Mouse (Mus musculus) spleen, adult 2 months (tissue): ENCODE data around the gene Ifngr1.

Source experiments
- CTCF ChIP-seq: fragments of 200-500 bp; IDR thresholded peaks from 2 replicates; pipeline ENCODE4 v1.5.1; 2011; ENCODE audit warnings: mild to moderate bottlenecking, inconsistent platforms; ENCODE audit not compliant: insufficient read depth, insufficient read length, insufficient replicate concordance; ENCODE audit errors: extremely low read depth
- POLR2A ChIP-seq: fragments of 200-500 bp; IDR thresholded peaks from 2 replicates; pipeline ENCODE4 v1.6.1; 2011; ENCODE audit warnings: low read depth, low read length, inconsistent platforms

- TF ChIP-seq CTCF (no peak), POLR2A (no peak)
These were observed 14.2 kb upstream of the Ifngr1 start for GRCm38 (mm10) chr10:19577571-19577970.
